Mouse (Mus musculus): ENCODE measurements around the gene Hist3h2ba. TPM values are rescaled to one million over a fixed set of nuclear protein-coding genes. Genes with fewer than 3 reads are reported as not detected.

Hist3h2ba gene
- 13.5 TPM for polyA plus RNA-seq (2017; shearing (Covaris generic))

GRCm38 (mm10) chr11:58948542-58949479, at the start of gene Hist3h2ba:
Gene Hist3h2ba, plus strand, starts transcription at chr11:58948920.

DNA sequence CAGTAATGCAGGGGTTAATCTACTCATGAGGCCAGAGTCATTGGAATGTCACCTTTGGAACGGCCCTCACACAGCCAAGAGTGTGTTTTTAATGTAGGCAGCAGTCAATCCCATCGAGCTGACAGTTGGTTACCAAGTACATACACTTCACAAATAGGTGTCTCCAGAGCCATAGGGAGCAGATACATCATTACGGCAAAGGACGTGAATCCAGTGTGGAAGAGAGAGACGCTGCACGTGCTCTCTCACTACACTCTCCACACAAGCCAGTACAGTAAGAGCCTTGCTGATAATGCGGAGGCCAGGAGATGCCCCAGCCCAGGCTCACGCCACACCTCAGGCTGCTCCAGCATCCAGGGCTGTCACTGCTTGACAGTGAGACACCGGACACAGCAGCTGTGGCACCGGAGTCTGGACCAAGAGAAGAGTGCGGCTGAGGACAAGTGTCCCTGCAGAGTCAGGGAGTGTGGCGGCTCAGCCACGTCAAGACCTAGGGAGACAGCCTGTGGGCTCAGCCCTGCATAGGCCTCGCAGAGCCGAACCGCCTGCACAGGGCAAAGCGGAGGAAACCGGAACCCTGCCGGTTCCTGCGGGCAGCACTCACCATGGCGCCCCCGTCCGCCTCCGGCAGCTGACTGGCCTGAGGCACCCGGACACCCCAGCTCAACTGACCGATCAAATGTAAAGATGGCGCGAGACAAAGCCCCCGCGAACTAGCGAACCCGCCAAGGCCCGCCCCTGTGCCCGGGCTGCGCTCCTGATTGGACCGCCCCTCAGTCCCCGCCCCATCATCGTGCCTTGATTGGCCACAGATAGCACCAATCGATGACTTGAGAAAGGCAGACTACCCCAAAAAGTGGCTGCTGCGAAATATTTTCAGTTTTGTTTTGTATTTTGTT, 45.0 kb upstream of the Hist3h2ba start, which contains the start of gene Zfp39:
Zfp39 (minus strand) TSS at position 715 of the 899 bp plus-strand sequence.

DNA sequence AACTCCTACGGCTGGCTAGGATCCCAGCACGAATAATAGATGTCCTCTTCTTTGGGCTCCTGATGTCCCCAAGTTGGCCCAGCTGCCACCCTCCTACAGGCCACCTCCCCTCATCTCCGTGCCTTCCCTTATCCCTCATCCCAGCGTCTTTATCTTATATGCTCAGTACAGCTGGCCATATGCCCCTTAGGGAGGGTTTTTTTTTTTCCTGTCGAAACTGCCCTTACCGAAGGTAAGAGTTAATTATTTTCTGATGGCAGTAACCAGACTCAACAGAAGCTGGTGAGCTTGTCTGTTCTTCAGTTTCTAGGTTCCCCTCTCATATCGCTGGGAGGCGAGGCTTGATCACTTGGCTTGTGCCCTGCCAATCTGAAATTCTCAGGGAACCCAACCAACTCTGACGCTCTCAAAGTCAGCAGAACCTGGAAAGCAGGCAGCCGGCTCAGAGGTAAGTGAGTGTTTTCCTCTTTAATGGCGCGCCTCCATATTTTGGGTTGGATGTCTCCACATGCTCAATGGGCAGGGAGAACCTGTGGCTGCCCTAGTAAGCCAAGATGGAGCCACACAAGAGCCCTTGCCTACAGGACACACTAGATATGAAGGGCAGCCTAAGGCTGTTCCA, 30.9 kb upstream of the Hist3h2ba start, which contains the start of gene Btnl10:
Btnl10 (plus strand) TSS at position 164 of the 622 bp plus-strand sequence.

GRCm38 (mm10) chr11:58938322-58939087, 10.2 kb upstream of the Hist3h2ba start, which contains the start of gene Rnf187:
Gene Rnf187, minus strand, starts transcription at chr11:58938916.

GRCm38 (mm10) chr11:58954420-58955142, 5.9 kb downstream of the Hist3h2ba start, which contains the start of the genes Hist3h2a and Trim17:
Gene Hist3h2a, plus strand, starts transcription at chr11:58954685.
Gene Trim17, plus strand, starts transcription at chr11:58954685.

GRCm38 (mm10) chr11:58978027-58978705, 29.4 kb downstream of the Hist3h2ba start, which contains the start of gene Trim11:
Gene Trim11, plus strand, starts transcription at chr11:58978093.

Other genes with a start within 250 kb of the Hist3h2ba start
- not detected for gene Olfr319, start 249.8 kb upstream of the Hist3h2ba start, polyA plus RNA-seq (2017; shearing (Covaris generic))
- not detected for gene Olfr318, start 224.9 kb upstream of the Hist3h2ba start, polyA plus RNA-seq (2017; shearing (Covaris generic))
- not detected for gene Olfr317, start 209.7 kb upstream of the Hist3h2ba start, polyA plus RNA-seq (2017; shearing (Covaris generic))
- gene Olfr316, start 196.2 kb upstream of the Hist3h2ba start, polyA plus RNA-seq (2017; shearing (Covaris generic)): not detected
- gene Olfr315, start 175.7 kb upstream of the Hist3h2ba start, polyA plus RNA-seq (2017; shearing (Covaris generic)): not detected
- gene Olfr314, start 166.0 kb upstream of the Hist3h2ba start, polyA plus RNA-seq (2017; shearing (Covaris generic)): not detected
- gene Fam183b, start 147.0 kb upstream of the Hist3h2ba start, polyA plus RNA-seq (2017; shearing (Covaris generic)): not detected
- not detected for gene Olfr313, start 133.9 kb upstream of the Hist3h2ba start, polyA plus RNA-seq (2017; shearing (Covaris generic))
- 0.12 TPM for gene Olfr312, start 119.7 kb upstream of the Hist3h2ba start, polyA plus RNA-seq (2017; shearing (Covaris generic))
- not detected for gene Olfr311, start 109.7 kb upstream of the Hist3h2ba start, polyA plus RNA-seq (2017; shearing (Covaris generic))
- gene Gm12258, start 101.8 kb upstream of the Hist3h2ba start, polyA plus RNA-seq (2017; shearing (Covaris generic)): 1.7 TPM
- 3.0 TPM for gene 2810021J22Rik, start 81.7 kb upstream of the Hist3h2ba start, polyA plus RNA-seq (2017; shearing (Covaris generic))
- gene Zfp39, start 44.7 kb upstream of the Hist3h2ba start, polyA plus RNA-seq (2017; shearing (Covaris generic)): 3.0 TPM
- not detected for gene Btnl10, start 31.0 kb upstream of the Hist3h2ba start, polyA plus RNA-seq (2017; shearing (Covaris generic))
- 199 TPM for gene Rnf187, start 10.0 kb upstream of the Hist3h2ba start, polyA plus RNA-seq (2017; shearing (Covaris generic))
- gene Hist3h2a, start 5.8 kb downstream of the Hist3h2ba start, polyA plus RNA-seq (2017; shearing (Covaris generic)): 23.4 TPM
- 0.30 TPM for gene Trim17, start 5.8 kb downstream of the Hist3h2ba start, polyA plus RNA-seq (2017; shearing (Covaris generic))
- 35.4 TPM for gene Trim11, start 29.2 kb downstream of the Hist3h2ba start, polyA plus RNA-seq (2017; shearing (Covaris generic))
- gene Obscn, start 187.5 kb downstream of the Hist3h2ba start, polyA plus RNA-seq (2017; shearing (Covaris generic)): not detected
- gene Iba57, start 214.8 kb downstream of the Hist3h2ba start, polyA plus RNA-seq (2017; shearing (Covaris generic)): 16.7 TPM
- gene Gjc2, start 234.3 kb downstream of the Hist3h2ba start, polyA plus RNA-seq (2017; shearing (Covaris generic)): not detected
- gene Guk1, start 243.3 kb downstream of the Hist3h2ba start, polyA plus RNA-seq (2017; shearing (Covaris generic)): 56.0 TPM

All from effector memory CD4-positive, alpha-beta T cell, adult 5 months (primary cell).